Mouse (Mus musculus) forebrain, embryonic 14.5 days (tissue): ENCODE measurements around the gene Syp. TPM values are rescaled to one million over a fixed set of nuclear protein-coding genes. Genes with fewer than 3 reads are reported as not detected.

Experiments used
- ATAC-seq: fragments of 200-750 bp; cut with Nextera tagmentation; 2 replicates; pipeline ENCODE4 v1.8.0; 2017; ENCODE audit warnings: mild to moderate bottlenecking, moderate library complexity
- DNase-seq: peaks from one replicate; pipeline ENCODE4 v3.0.0-alpha.2; 2015; ENCODE audit warnings: low spot score
- H3K27ac ChIP-seq: fragments of 300-500 bp; sonication (generic); 2 replicates; pipeline ENCODE4 v1.5.1; 2014; ENCODE audit warnings: low read depth, mild to moderate bottlenecking, control low read depth, low read length, moderate library complexity
- H3K27me3 ChIP-seq: fragments of 300-500 bp; sonication (generic); replicated peaks from 2 replicates; pipeline ENCODE4 v1.6.1; 2014; ENCODE audit warnings: low read length, control low read depth, mixed read lengths; ENCODE audit not compliant: control insufficient read depth, insufficient read depth
- H3K36me3 ChIP-seq: fragments of 300-500 bp; sonication (generic); 2 replicates; pipeline ENCODE4 v1.6.1; 2014; ENCODE audit warnings: low read length, control low read depth; ENCODE audit not compliant: control insufficient read depth, insufficient read depth
- H3K4me1 ChIP-seq: fragments of 300-500 bp; sonication (generic); 2 replicates; pipeline ENCODE4 v1.6.1; 2014; ENCODE audit warnings: antibody characterized with exemption, low read length, control low read depth; ENCODE audit not compliant: control insufficient read depth, insufficient read depth
- H3K4me2 ChIP-seq: fragments of 300-500 bp; sonication (generic); 2 replicates; pipeline ENCODE4 v1.6.1; 2014; ENCODE audit warnings: mild to moderate bottlenecking, control low read depth, low read length
- H3K4me3 ChIP-seq: fragments of 300-500 bp; sonication (generic); 2 replicates; pipeline ENCODE4 v1.5.1; 2014; ENCODE audit warnings: low read depth, low read length, control low read depth
- H3K9ac ChIP-seq: fragments of 300-500 bp; sonication (generic); 2 replicates; pipeline ENCODE4 v1.6.1; 2014; ENCODE audit warnings: mild to moderate bottlenecking, low read length, control low read depth, moderate library complexity
- H3K9me3 ChIP-seq: fragments of 300-500 bp; sonication (generic); replicated peaks from 2 replicates; pipeline ENCODE4 v1.6.1; 2016; ENCODE audit warnings: low read length, control low read depth, mixed read lengths; ENCODE audit not compliant: control insufficient read depth
- WGBS: fragments of 180-500 bp; shearing (Covaris S2); extraction: QIAGEN DNeasy Blood & Tissue Kit; methylation state at CpG from one replicate; pipeline ENCODE4 v1.1.7; 2014; 5-methylcytosine and 5-hydroxymethylcytosine counted together
- polyA plus RNA-seq: library from polyadenylated mRNA; unstranded; fragments of >200 nt; fragmentation: Nextera tagmentation; extraction: Ambion mirVana; gene quantifications from 2 replicates; pipeline ENCODE4 v1.2.1, GENCODE M21; 2014

Syp gene
- polyA plus RNA-seq, 1 experiment from 2014 or later = 69.2 TPM

DNA sequence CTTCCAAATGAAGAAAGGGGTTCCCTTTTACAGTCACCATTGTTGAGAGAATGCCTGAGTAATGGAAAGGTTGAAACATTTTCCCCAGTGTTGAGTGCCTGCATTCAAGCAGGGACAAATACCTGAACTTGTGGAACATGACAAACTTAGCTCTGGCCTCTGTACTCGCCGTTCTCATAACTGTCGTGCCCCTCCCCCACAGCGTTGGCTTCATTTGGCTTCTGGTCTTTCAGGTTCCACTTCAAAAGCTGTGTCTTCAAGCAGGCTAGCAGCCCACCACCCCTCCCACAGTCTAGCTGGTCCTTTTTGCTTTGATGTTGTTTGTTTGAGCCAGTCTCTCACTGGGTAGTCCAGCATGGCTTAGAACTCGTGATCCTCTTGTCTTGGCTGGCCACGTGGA lies 34.5 kb downstream of the Syp start:
- WGBS = 60% methylated on average over 6 of the region's 6 CpGs
- no peaks in the 10 kb centered on the region for H3K4me1 ChIP-seq
- H3K9ac ChIP-seq = no peak overlapping the region

DNA sequence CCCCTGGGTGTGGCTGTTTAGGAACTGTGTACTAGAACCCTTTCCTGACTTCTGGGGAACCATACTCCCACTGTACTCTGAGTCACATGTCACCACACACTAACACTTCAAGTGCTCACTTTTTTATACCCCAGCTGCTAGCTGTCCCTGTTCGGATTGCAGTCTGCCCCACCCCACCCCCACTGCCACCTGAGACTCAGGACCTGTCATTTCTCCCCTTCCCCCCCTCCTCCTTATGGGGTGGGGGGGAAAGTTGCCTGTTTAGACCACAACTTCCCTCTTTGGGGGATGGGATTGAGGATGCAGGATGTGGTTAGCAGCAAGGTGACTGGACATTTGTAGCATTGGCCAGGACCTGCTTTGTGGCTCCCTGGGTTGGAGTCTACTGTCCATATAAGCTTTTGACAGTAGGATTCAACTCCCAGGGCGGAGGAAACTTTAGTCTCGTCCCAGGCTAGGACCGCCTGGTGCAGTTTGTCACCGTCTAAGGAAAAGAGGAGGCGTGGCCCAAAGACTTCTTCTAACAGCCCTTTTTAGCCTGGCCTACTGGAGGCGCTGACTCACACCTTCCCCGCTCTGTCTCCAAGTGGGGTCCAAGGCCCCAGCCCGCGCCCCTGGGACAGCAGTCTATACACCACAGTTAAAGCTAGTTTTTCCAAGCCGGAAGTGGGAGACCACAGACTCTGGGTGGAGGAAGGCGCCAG lies 35.5 kb downstream of the Syp start:
- Histone ChIP-seq H3K27me3 (no peaks in the 10 kb centered on the region), H3K4me1 (no peaks in the 10 kb centered on the region), H3K4me2 (no peak overlapping the region), H3K27ac (no peak overlapping the region), H3K9ac (no peak overlapping the region), H3K36me3 (peaks cover 1% of the 10 kb centered on the region; the same call in 1 of the 2 replicates), H3K4me3 (no peak overlapping the region), H3K9me3 (no peaks in the 10 kb centered on the region)
- DNase-seq (no peak), ATAC-seq (no peak)
- WGBS = 51% methylated on average over 12 of the region's 12 CpGs

More for the DNA sequence above, 34.5 kb downstream of the Syp start:
- Histone ChIP-seq H3K4me3 (no peak overlapping the region), H3K27ac (no peak overlapping the region), H3K9me3 (no peaks in the 10 kb centered on the region), H3K27me3 (no peaks in the 10 kb centered on the region), H3K4me2 (no peak overlapping the region), H3K36me3 (peaks cover 3% of the 10 kb centered on the region; the same call in 1 of the 2 replicates)
- no peak for DNase-seq
- no peak for ATAC-seq

DNA sequence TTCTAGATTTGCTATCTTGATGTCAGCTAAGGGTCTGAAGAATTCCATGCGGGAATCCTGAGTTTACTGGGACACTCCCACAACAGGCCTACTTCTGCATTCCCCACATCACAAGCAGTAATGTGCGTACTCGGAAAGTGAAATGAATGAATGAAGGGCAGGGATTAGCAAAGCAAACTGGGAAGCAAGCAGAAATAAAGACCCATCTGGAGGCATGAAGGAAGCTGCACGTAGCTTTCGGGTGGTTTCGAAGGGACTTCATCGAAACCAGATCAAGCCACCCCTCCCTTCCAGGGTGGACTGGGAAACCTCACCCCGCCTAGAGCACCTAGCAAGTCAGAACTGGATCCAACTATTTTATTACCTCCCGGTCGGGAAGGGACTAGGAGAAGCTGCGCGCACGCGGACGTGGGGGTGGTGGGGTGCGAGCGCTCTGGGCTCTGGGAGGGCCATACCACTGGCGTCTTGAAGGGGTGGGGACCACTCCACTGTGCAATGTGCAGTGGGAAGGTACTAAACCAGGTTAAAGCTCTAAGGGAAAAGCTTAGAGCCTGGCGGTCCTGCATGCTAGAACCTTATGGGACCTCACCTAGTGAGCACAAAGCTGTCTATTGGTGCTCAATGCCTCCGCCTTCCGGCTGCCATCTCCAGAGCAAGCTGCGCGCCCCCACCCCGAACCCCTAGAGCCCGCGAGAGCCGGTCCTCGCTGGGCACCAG lies 36.2 kb downstream of the Syp start:
- no peak; the same call in 1 of the 2 replicates for ATAC-seq
- DNase-seq = no peak
- Histone ChIP-seq H3K9ac (peak overlapping the region; percentile 5; the same call in 1 of the 2 replicates), H3K4me2 (peak overlapping the region; percentile 37), H3K9me3 (no peaks in the 10 kb centered on the region), H3K27ac (no peak overlapping the region), H3K4me1 (no peaks in the 10 kb centered on the region), H3K27me3 (no peaks in the 10 kb centered on the region), H3K4me3 (peak overlapping the region; percentile 15; the same call in 1 of the 2 replicates), H3K36me3 (no peaks in the 10 kb centered on the region)
- 43% methylated on average over 28 of the region's 28 CpGs for WGBS

DNA sequence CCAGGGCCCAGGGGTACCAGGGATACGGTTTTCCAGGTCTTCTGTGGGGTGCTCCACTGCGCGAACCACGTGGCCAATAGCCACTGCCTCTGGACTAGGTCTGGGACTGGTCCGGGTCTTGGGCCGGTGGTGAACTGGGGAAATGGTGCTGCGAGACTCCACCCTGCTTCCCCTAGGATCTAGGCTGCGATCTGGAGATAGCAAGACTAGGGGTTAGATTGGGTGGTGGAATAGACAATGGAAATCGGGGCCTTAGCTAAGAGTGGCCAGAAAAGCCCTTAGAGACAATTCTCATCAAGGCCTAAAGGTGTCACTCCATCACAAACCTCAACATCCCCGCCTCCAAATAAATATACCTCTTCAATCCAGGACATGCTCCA lies 36.7 kb downstream of the Syp start:
- WGBS = 44% methylated on average over 10 of the region's 10 CpGs
- no peaks in the 10 kb centered on the region for H3K9me3 ChIP-seq
- H3K27ac ChIP-seq = no peak overlapping the region
- ATAC-seq (no peak), DNase-seq (no peak)
- H3K27me3 ChIP-seq = no peaks in the 10 kb centered on the region
- H3K4me3 ChIP-seq = peak overlapping the region; percentile 15; the same call in 1 of the 2 replicates
- no peaks in the 10 kb centered on the region for H3K36me3 ChIP-seq
- H3K4me2 ChIP-seq = peak overlapping the region; percentile 37
- no peaks in the 10 kb centered on the region for H3K4me1 ChIP-seq
- H3K9ac ChIP-seq = no peak overlapping the region

DNA sequence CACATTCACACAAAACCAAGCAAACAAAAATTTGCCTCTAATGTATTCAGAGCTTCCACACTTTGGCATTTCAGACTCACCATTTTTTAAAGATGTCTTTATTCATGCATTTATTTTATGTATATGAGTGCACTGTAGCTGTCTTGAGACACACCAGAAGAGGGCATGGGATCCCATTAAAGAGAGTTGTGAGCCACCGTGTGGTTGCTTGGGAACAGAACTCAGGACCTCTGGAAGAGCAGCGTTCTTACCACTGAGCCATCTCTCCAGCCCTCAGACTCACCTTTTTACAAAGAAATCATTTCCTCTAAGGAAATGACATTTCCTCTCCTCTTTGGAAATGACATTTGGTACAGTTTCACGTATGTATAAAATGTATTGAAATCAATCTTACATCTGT lies 40.7 kb downstream of the Syp start:
- WGBS = 56% methylated on average over 3 of the region's 3 CpGs
- no peak overlapping the region for H3K4me3 ChIP-seq
- no peaks in the 10 kb centered on the region for H3K36me3 ChIP-seq
- H3K27me3 ChIP-seq = no peaks in the 10 kb centered on the region
- no peaks in the 10 kb centered on the region for H3K9me3 ChIP-seq
- H3K4me2 ChIP-seq = no peak overlapping the region
- no peak overlapping the region for H3K9ac ChIP-seq
- no peak overlapping the region for H3K27ac ChIP-seq
- DNase-seq = no peak
- ATAC-seq = no peak
- H3K4me1 ChIP-seq = no peaks in the 10 kb centered on the region

DNA sequence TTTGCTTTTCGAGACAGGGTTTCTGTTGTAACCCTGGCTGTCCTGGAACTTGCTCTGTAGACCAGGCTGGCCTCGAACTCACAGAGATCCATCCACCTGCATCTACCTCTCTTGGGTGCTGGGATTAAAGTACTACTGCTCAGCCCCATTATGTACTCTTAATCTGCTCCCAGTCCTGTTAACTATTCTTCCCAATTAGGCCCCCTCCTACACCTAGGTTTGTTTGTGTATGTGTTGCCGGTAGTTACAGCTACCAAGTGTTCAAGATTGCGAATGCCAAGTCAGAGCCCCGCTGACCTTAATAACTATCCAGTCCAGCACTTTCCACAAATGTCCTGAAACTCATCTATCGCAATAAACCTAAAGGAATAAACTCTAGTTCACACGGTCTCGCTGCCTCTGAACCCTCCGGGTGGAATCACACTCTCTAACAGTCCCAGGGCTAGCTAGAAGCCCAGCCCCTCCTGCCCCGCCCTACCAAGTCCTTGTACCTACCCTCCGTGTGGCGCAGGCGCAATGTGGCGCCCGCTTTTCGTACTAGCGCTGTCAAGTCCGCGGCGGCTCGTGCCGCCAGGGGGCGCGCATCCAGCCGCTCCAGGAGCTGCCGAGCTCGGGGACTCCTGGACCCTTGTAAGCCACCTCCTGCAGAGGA lies 41.3 kb downstream of the Syp start:
- H3K4me3 ChIP-seq = peak overlapping the region; percentile 13; the same call in 1 of the 2 replicates
- no peaks in the 10 kb centered on the region for H3K4me1 ChIP-seq
- no peaks in the 10 kb centered on the region for H3K9me3 ChIP-seq
- DNase-seq (peak; percentile 90), ATAC-seq (peak; percentile 96)
- no peaks in the 10 kb centered on the region for H3K36me3 ChIP-seq
- WGBS = 28% methylated on average over 27 of the region's 27 CpGs
- peak overlapping the region; percentile 45 for H3K4me2 ChIP-seq
- 0 out of 2 replicates have a peak overlapping the region, but pooled peaks have one; percentile 21 for H3K9ac ChIP-seq
- no peaks in the 10 kb centered on the region for H3K27me3 ChIP-seq
- no peak overlapping the region for H3K27ac ChIP-seq

DNA sequence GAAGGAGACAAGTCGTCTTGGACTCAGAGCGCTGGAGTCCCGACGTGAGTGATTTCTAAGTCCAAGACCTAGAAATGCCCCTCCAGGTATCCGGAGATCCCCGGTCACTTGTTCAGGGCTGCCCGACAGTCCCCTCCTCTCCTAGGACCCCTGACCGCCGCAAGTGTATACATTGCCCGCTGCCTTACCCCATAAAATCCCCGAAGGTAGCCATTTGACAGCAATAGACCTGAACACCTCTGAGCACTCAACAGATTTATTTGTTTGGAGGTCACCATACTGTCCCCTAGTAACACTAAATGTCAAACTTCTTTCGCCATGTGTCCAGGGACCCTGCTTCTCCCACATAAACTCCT lies 41.8 kb downstream of the Syp start:
- H3K36me3 ChIP-seq = no peaks in the 10 kb centered on the region
- H3K9ac ChIP-seq = 0 out of 2 replicates have a peak overlapping the region, but pooled peaks have one; percentile 21
- no peak overlapping the region for H3K27ac ChIP-seq
- no peak for DNase-seq
- peak overlapping the region; percentile 13; the same call in 1 of the 2 replicates for H3K4me3 ChIP-seq
- no peaks in the 10 kb centered on the region for H3K4me1 ChIP-seq
- no peaks in the 10 kb centered on the region for H3K9me3 ChIP-seq
- no peak for ATAC-seq
- 35% methylated on average over 12 of the region's 12 CpGs for WGBS
- H3K4me2 ChIP-seq = peak overlapping the region; percentile 45
- no peaks in the 10 kb centered on the region for H3K27me3 ChIP-seq

DNA sequence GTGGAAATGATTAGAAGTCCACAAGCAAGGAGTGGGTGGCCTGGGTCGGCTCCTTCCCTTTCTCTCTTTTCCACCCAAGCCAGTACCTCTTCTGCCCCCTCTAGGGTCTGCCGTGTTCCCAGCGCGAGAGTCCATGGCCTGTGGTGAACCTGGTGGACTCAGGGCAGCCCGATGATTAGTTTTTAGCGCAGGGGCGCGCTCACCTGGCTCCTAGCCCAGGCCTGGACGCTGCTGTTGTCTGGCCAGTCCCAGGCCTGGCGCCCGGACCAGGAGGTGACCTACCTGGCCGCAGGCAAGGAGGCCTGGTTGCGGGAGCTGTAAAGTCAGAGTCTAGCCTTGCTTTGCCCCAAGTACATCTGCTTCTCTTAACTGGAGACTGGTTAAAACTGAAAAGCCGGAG lies 42.6 kb downstream of the Syp start, which contains the start of gene Magix:
Magix (minus strand) TSS at position 388 of the 400 bp plus-strand sequence.
- DNase-seq (no peak), ATAC-seq (no peak)
- no peaks in the 10 kb centered on the region for H3K36me3 ChIP-seq
- H3K27me3 ChIP-seq = no peaks in the 10 kb centered on the region
- no peaks in the 10 kb centered on the region for H3K4me1 ChIP-seq
- no peaks in the 10 kb centered on the region for H3K9me3 ChIP-seq
- H3K27ac ChIP-seq = no peak within 1 kb of the TSS
- 0 out of 2 replicates have a peak within 1 kb of the TSS, but pooled peaks have one; percentile 21 for H3K9ac ChIP-seq
- peak within 1 kb of the TSS; percentile 45 for H3K4me2 ChIP-seq
- 65% methylated on average over 14 of the region's 14 CpGs for WGBS
- H3K4me3 ChIP-seq = peak within 1 kb of the TSS; percentile 13; the same call in 1 of the 2 replicates
